8 mouse cellular contexts compared by ENCODE assay signal in the genomic region with DNA sequence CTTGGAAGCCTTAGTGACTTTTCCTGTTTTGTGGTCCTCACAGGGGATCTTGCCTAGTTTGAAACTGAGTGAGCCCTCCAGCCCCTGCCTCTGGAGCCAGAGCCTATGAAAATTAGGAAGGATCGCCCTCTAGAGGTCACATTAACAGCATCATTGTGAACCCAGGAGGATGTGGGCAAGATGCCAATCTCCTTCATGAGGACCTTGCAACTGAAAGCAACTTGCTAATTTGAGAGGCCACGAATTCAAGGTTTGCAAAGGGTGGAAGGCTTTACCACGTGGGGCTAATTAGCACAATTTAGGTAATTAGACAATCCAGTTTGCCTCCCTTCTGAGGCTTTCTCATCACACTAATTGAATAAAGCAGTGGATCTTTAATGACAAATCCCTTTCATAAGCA. TPM values are rescaled to one million over a fixed set of nuclear protein-coding genes. Genes with fewer than 3 reads are reported as not detected.
A peak's percentile ranks its signal among the peaks of the same experiment; 100 is the strongest.
DNase-seq lines count a peak whose midpoint lies in the region; ATAC-seq lines count a peak whose summit lies in the region.

No protein-coding gene starts in this region.

- no peaks in the 10 kb centered on the region for H3K9me3 ChIP-seq in forebrain, embryonic 16.5 days (ENCODE audit: control insufficient read depth, low read length)
- H3K9me3 ChIP-seq in hindbrain, embryonic 13.5 days: no peaks in the 10 kb centered on the region
- peaks cover 5% of the 10 kb centered on the region; the same call in 1 of the 2 replicates for H3K9me3 ChIP-seq in megakaryocyte, embryonic 14.5 days

- peak; percentile 79 for ATAC-seq in cerebellum, adult (ENCODE audit: insufficient number of reproducible peaks, low FRiP score, low TSS enrichment)
- ATAC-seq in forebrain, embryonic 16.5 days: peak; percentile 87
- ATAC-seq in hindbrain, embryonic 13.5 days (ENCODE audit: low FRiP score): peak; percentile 71
- ATAC-seq in erythroblast, adult 5-6 weeks (replicated peaks; ENCODE audit: low FRiP score, poor library complexity, severe bottlenecking): no peak

- H3K36me3 ChIP-seq in forebrain, embryonic 16.5 days (ENCODE audit: control insufficient read depth, insufficient read depth): no peaks in the 10 kb centered on the region
- H3K36me3 ChIP-seq in hindbrain, embryonic 13.5 days: no peaks in the 10 kb centered on the region
- no peaks in the 10 kb centered on the region for H3K36me3 ChIP-seq in megakaryocyte, embryonic 14.5 days (replicated peaks; ENCODE audit: low read length)

- no peaks in the 10 kb centered on the region for H3K4me1 ChIP-seq in forebrain, embryonic 16.5 days (replicated peaks; ENCODE audit: control insufficient read depth, insufficient read depth, low read length)
- H3K4me1 ChIP-seq in hindbrain, embryonic 13.5 days (replicated peaks): peaks cover 6% of the 10 kb centered on the region
- peaks cover 27% of the 10 kb centered on the region for H3K4me1 ChIP-seq in megakaryocyte, embryonic 14.5 days

- no peak overlapping the region for H3K4me3 ChIP-seq in forebrain, embryonic 16.5 days (replicated peaks; ENCODE audit: low read length)
- no peak overlapping the region for H3K4me3 ChIP-seq in hindbrain, embryonic 13.5 days
- peak overlapping the region; percentile 1 for H3K4me3 ChIP-seq in megakaryocyte, embryonic 14.5 days (replicated peaks)

- no peak overlapping the region for H3K4me2 ChIP-seq in forebrain, embryonic 16.5 days (ENCODE audit: low read length)
- H3K4me2 ChIP-seq in hindbrain, embryonic 13.5 days: no peak overlapping the region

- H3K27me3 ChIP-seq in forebrain, embryonic 16.5 days (replicated peaks; ENCODE audit: control insufficient read depth, insufficient read depth, low read length): peaks cover 16% of the 10 kb centered on the region; the same call in 1 of the 2 replicates
- no peaks in the 10 kb centered on the region for H3K27me3 ChIP-seq in hindbrain, embryonic 13.5 days
- H3K27me3 ChIP-seq in megakaryocyte, embryonic 14.5 days (replicated peaks): peaks cover 2% of the 10 kb centered on the region

- 0% methylated on average over 3 of the region's 3 CpGs for WGBS in forebrain, embryonic 16.5 days
- WGBS in hindbrain, embryonic 13.5 days: 4% methylated on average over 3 of the region's 3 CpGs

- H3K27ac ChIP-seq in forebrain, embryonic 16.5 days (ENCODE audit: low read length): no peak overlapping the region
- no peak overlapping the region for H3K27ac ChIP-seq in hindbrain, embryonic 13.5 days

- no peak overlapping the region for H3K9ac ChIP-seq in forebrain, embryonic 16.5 days (replicated peaks; ENCODE audit: low read depth, low read length)
- no peak overlapping the region for H3K9ac ChIP-seq in hindbrain, embryonic 13.5 days

- DNase-seq in R1 (ENCODE audit: low read depth, low spot score): peak; percentile 70
- DNase-seq in layer of hippocampus, postnatal 14 days (ENCODE audit: low spot score in 2 of 2): peak; percentile 49 to 80
- DNase-seq in right cerebral cortex, adult 2 months (ENCODE audit: low spot score in 2 of 2): peak; percentile 63 to 68

RNA-seq across cellular contexts. Expression of gene Gm45261, which starts 52.7 kb away (rescaled TPM):
- not detected in 2 replicates for polyA plus RNA-seq in forebrain, embryonic 16.5 days (2015; fragmentation: Nextera tagmentation; extraction: Ambion mirVana)
- polyA plus RNA-seq in hindbrain, embryonic 13.5 days (2015; fragmentation: Nextera tagmentation; extraction: Ambion mirVana): not detected in 2 replicates
- total RNA-seq in layer of hippocampus, postnatal 14 days (2021): not detected
- not detected in 2 replicates for polyA plus RNA-seq in megakaryocyte, embryonic 14.5 days (2012; ENCODE audit: insufficient read depth, low replicate concordance)
- not detected in 2 replicates for total RNA-seq in erythroblast, adult 5-6 weeks (2015; ENCODE audit: low replicate concordance)
- total RNA-seq in erythroblast, adult 5-6 weeks (2017; ENCODE audit: low replicate concordance): not detected in 2 replicates
